Mouse (Mus musculus) heart, embryonic 11.5 days (tissue): ENCODE data around the gene Cd55b. TPM values are rescaled to one million over a fixed set of nuclear protein-coding genes. Genes with fewer than 3 reads are reported as not detected.

Source experiments
- ATAC-seq: fragments of 200-750 bp; cut with Nextera tagmentation; replicated peaks from 2 replicates; pipeline ENCODE4 v1.8.0; 2017; ENCODE audit warnings: moderate library complexity; ENCODE audit not compliant: insufficient number of reproducible peaks, low FRiP score, low TSS enrichment
- H3K27ac ChIP-seq: fragments of 300-500 bp; sonication (generic); 2 replicates; pipeline ENCODE4 v1.5.1; 2014; ENCODE audit warnings: mild to moderate bottlenecking, low read depth, low read length
- H3K27me3 ChIP-seq: fragments of 300-500 bp; sonication (generic); 2 replicates; pipeline ENCODE4 v1.6.1; 2014; ENCODE audit warnings: mild to moderate bottlenecking, low read length, mixed read lengths; ENCODE audit not compliant: control insufficient read depth, insufficient read depth
- H3K36me3 ChIP-seq: fragments of 300-500 bp; sonication (generic); 2 replicates; pipeline ENCODE4 v1.6.1; 2014; ENCODE audit warnings: mild to moderate bottlenecking, low read length, moderate library complexity, mixed read lengths; ENCODE audit not compliant: control insufficient read depth, insufficient read depth
- H3K4me1 ChIP-seq: fragments of 300-500 bp; sonication (generic); 2 replicates; pipeline ENCODE4 v1.6.1; 2014; ENCODE audit warnings: low read length; ENCODE audit not compliant: control insufficient read depth, insufficient read depth
- H3K4me2 ChIP-seq: fragments of 300-500 bp; sonication (generic); 2 replicates; pipeline ENCODE4 v1.6.1; 2014; ENCODE audit warnings: mild to moderate bottlenecking, moderate library complexity
- H3K4me3 ChIP-seq: fragments of 300-500 bp; sonication (generic); 2 replicates; pipeline ENCODE4 v1.5.1; 2014; ENCODE audit warnings: low read depth, low read length
- H3K9ac ChIP-seq: fragments of 300-500 bp; sonication (generic); 2 replicates; pipeline ENCODE4 v1.6.1; 2014; ENCODE audit warnings: mild to moderate bottlenecking, low read depth, low read length, moderate library complexity
- H3K9me3 ChIP-seq: fragments of 300-500 bp; sonication (generic); replicated peaks from 2 replicates; pipeline ENCODE4 v1.6.1; 2016; ENCODE audit warnings: low read length; ENCODE audit not compliant: control insufficient read depth
- WGBS: fragments of 180-500 bp; shearing (Covaris S2); extraction: QIAGEN DNeasy Blood & Tissue Kit; methylation state at CpG from one replicate; pipeline ENCODE4 v1.1.7; 2014; ENCODE audit not compliant: insufficient replicate concordance; 5-methylcytosine and 5-hydroxymethylcytosine counted together
- polyA plus RNA-seq: library from polyadenylated mRNA; unstranded; fragments of >200 nt; fragmentation: Nextera tagmentation; extraction: Ambion mirVana; gene quantifications from 2 replicates; pipeline ENCODE4 v1.2.1, GENCODE M21; 2014

Gene Cd55b
- polyA plus RNA-seq, 1 experiment from 2014 or later: not detected

DNA sequence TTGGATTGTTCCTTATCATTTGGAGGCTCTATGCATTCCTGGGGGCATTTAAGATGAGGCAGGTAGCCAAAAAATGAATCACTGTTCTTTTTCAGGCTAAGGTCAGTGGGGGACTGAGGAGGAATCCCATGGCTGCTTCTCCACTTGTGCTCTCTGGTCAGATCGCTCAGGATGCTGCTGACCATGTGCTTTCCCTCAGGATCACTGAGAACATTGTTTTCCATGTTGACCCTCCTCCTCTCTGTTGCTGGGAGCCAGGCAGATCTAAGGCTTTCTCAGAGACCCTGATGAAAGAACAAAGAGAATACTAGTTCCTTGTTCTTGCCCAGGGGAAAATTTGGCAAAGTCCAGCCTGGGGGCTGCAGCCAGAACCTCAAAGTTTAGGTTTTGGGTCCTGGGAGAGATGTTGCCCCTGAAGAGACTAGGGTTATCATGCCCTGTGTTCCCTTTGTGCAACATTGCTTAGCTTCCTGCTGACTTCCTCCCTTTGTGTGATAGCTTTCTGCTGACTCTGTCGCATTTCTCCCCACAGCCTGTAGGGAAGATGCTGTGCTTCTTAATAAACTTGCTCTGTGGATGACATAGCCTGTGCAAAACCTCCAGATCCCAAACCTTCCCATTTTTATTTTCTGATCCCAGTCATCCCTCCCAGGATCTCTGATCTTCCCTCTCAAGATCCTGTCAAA is 49.3 kb downstream of the Cd55b start:
- H3K4me1 ChIP-seq: peaks cover 5% of the 10 kb centered on the region; the same call in 1 of the 2 replicates
- H3K27ac ChIP-seq: no peak overlapping the region
- no peak overlapping the region for H3K4me2 ChIP-seq
- ATAC-seq: no peak
- H3K36me3 ChIP-seq: no peaks in the 10 kb centered on the region
- no peak overlapping the region for H3K9ac ChIP-seq
- no peaks in the 10 kb centered on the region for H3K9me3 ChIP-seq
- 18% methylated on average over 2 of the region's 2 CpGs for WGBS
- H3K4me3 ChIP-seq: no peak overlapping the region
- H3K27me3 ChIP-seq: no peaks in the 10 kb centered on the region

DNA sequence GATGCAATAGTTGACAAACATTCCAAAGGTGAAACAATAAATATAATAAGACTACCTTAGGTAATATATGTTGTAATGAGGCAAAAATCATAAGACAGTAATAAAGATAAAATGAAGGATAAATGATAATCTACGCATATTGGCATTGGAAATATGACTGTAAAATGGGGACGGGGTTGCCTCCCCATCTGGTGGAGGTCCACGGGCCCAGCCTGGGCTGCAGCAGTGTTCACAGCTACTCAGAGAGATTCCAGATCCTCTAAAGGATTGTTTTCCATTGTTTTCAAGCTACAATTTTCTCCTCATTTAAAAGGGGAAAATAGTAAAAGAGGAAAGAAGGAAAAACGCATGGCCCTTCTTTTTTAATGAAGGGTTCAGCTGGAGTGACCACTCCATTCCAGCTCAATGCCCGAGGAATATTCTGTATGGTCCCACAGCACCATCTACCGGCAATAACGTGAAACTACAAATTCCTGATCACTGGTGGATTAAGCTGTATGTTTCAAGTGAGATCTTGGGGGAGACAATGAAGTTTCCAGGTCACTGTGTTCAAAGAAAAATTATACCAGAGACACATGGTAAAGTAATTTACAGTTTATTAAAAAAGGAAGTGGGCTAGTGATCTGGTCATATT is 50.8 kb downstream of the Cd55b start:
- Histone ChIP-seq H3K27me3 (no peaks in the 10 kb centered on the region), H3K27ac (no peak overlapping the region), H3K36me3 (no peaks in the 10 kb centered on the region), H3K9ac (no peak overlapping the region), H3K4me2 (no peak overlapping the region), H3K4me1 (peaks cover 5% of the 10 kb centered on the region; the same call in 1 of the 2 replicates), H3K4me3 (no peak overlapping the region), H3K9me3 (no peaks in the 10 kb centered on the region)
- ATAC-seq: no peak
- 34% methylated on average over 7 of the region's 7 CpGs for WGBS

DNA sequence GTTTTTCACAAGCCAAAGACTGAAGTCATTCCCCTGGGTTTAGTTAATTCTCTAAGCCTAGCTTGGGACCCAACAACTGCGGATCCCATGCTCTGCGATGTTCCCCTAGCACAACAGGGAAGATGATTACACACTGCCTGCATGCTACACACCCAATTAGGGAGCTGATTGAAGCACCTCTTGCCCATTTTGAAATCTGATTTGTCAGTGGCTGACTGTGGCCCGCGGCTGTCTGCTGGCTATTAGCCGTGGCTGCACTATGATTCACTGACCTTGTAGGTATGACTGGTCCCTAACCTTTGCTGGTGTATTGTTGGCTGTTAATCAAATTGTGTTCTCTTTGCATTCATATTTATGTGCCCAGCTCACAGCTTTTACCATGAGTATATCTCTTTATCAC is 51.5 kb downstream of the Cd55b start:
- Histone ChIP-seq H3K27ac (no peak overlapping the region), H3K9ac (no peak overlapping the region), H3K27me3 (no peaks in the 10 kb centered on the region), H3K4me1 (peaks cover 5% of the 10 kb centered on the region; the same call in 1 of the 2 replicates), H3K9me3 (no peaks in the 10 kb centered on the region), H3K4me2 (no peak overlapping the region), H3K36me3 (no peaks in the 10 kb centered on the region), H3K4me3 (no peak overlapping the region)
- 89% methylated on average over 5 of the region's 5 CpGs for WGBS
- ATAC-seq: no peak

DNA sequence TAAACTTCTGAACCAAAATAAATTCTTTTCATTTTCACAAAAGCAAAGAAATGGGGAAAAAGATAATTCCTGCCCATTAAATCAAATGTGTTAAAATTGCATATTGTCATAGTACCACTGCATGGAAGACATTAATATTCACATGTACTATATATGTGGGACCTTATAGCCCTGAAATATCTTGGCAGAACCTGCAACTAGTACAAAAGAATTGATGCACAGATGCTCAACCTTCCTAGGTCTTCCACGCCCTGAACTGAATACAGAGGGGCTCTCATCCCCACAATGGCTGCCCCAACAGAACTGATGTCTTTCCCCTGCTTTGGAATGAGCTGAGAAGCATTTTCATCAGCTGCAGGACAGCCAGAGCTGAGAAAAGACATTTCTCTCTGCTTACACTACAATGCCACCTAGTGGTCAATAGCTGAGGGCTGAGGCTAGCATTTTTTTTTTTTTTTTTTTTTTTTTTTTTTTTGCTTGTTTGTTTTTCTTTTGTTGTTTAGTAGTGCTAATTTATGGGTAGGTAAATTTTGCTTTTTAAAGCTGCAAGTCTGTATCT is 72.7 kb downstream of the Cd55b start:
- no peak overlapping the region for H3K4me3 ChIP-seq
- no peaks in the 10 kb centered on the region for H3K4me1 ChIP-seq
- ATAC-seq: no peak
- H3K36me3 ChIP-seq: no peaks in the 10 kb centered on the region
- no peak overlapping the region for H3K27ac ChIP-seq
- H3K4me2 ChIP-seq: no peak overlapping the region
- WGBS: 13% methylated on average over 1 of the region's 1 CpGs
- H3K9ac ChIP-seq: no peak overlapping the region
- H3K9me3 ChIP-seq: no peaks in the 10 kb centered on the region
- H3K27me3 ChIP-seq: no peaks in the 10 kb centered on the region

DNA sequence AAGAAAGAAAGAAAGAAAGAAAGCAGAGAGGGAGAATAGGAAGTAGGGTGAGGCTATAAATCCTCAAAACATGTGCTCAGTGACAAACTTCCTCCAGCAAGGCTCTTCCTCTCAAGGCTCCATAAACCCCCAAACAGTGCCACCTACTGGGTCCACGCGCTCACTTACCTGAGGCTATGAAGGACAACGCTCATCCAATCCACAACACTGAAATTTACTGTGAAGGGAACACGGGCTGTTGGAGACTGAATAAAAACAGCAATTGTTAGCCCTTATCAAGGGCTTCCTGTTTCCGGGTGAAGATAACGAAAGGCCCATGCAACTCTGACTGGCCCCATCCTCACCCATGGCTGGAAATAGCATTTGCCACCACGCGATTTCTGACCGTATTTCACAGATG is 80.4 kb downstream of the Cd55b start:
- no peak overlapping the region for H3K9ac ChIP-seq

More for the DNA sequence above, 80.4 kb downstream of the Cd55b start:
- ATAC-seq: no peak
- Histone ChIP-seq H3K4me3 (no peak overlapping the region), H3K36me3 (no peaks in the 10 kb centered on the region), H3K4me1 (no peaks in the 10 kb centered on the region), H3K9me3 (no peaks in the 10 kb centered on the region), H3K27me3 (no peaks in the 10 kb centered on the region), H3K4me2 (no peak overlapping the region), H3K27ac (no peak overlapping the region)
- 48% methylated on average over 9 of the region's 9 CpGs for WGBS

Other genes starting within 250 kb of the Cd55b start
- 12.5 and 16.5 TPM in 2 replicates for gene Cd55, start 39.7 kb upstream of the Cd55b start, polyA plus RNA-seq
- not detected in 2 replicates for gene Zp3r, start 206.6 kb upstream of the Cd55b start, polyA plus RNA-seq
- gene C4bp, start 238.6 kb upstream of the Cd55b start, polyA plus RNA-seq: not detected in 2 replicates